Mouse (Mus musculus) thymus, adult 18-20 months (tissue): Measurements from ENCODE around the gene Shroom3.

Experiments
- DNase-seq, 2 experiments: peaks; one replicate each; pipeline ENCODE4 v3.0.0; 2022; ENCODE audit warnings: mixed read lengths in 2 of 2

Gene Shroom3

GRCm38 (mm10) chr5:92937701-92938100 lies 254.5 kb downstream of the Shroom3 start:
- DNase-seq: no peak

DNA sequence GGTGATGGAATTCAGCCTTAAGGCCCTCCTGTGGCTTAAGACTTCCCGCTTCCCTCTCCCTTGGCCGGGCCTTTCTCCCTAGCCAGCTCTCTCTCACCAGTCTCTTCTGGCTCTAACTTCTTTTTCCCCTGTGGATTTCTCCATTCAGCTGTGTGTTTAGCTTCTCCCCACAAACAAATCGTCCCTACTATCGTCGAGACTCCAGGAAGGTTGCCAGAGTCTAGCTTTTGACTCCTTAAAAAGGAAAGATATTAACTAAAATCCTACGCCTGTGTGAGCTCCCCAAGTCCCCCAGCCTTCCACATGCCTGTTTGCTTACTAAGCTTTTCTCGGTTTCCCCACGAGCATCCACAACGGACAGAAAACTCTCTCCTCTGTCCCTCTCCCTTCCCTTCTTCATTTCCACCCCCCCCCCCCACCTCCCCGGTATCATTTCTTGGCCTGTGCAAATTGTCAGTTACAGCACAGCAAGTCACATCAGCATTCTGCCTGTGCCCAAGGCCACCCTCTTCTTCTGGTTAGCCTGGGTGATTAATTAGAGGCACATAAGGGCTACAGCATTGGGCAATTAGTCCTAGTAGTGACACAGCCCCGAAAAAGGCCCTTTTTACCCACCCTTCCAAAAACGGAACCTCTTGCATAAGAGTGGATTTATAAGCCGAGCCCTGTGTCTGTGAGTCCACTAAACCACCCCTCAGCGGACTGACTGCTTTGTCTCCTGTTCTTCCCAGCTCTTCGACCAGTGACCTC lies 256.2 kb downstream of the Shroom3 start:
- no peak for DNase-seq

GRCm38 (mm10) chr5:92942166-92942565 lies 258.9 kb downstream of the Shroom3 start:
- no peak for DNase-seq

DNA sequence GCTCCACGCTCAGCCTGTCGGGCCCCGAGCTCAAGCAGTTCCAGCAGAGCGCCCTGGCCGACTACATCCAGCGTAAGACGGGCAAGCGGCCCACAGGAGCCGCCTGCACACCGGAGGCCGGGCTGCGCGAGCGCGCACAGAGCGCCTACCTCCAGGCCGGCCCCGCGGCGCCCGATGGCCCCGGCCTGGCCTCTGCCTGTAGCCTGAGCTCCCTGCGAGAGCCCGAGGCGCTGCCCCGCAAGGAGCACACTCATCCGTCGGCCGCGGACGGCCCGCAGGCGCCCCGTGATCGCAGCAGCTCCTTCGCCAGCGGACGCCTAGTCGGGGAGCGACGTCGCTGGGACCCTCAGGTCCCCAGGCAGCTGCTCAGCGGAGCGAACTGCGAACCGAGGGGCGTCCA lies 259.3 kb downstream of the Shroom3 start:
- no peak for DNase-seq

- DNase-seq: no peak
These were observed 261.6 kb downstream of the Shroom3 start for GRCm38 (mm10) chr5:92944867-92945266.

DNA sequence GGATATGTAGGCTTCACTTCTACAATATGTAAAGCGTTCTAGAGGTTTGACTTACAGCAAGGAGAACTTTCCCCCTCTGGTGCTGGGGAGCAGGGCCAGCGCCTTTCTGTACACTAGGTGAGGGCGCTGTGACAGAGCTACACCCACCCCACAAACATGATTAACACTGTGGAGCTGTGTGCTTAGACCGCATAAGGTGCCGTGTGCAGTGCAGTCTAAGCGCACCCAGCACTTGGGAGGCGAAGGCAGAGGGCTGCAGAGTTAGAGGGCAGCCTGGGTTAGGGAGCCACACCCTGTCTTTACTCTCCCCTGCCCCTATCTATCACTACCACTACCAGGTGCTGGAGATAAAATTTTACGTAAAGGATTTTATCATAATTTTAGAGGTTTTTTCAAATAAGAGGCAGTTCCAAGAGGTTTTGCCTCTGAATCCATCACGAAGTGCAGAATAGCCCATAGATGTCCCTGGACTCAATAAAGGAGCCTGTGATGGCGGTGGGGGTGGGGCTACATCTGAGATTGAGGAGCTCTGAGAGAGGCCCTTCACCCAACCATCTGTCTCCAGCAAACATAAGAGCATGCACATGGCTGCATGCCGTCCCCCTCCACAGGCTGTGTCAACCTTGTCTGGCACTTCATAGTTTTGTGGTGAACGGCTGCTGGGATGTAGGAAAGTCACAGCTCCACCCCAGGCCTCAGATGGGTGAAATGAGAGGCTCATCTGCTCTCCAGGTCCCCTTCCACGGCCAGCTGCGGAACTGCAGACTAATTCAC lies 265.9 kb downstream of the Shroom3 start:
- no peak for DNase-seq

DNA sequence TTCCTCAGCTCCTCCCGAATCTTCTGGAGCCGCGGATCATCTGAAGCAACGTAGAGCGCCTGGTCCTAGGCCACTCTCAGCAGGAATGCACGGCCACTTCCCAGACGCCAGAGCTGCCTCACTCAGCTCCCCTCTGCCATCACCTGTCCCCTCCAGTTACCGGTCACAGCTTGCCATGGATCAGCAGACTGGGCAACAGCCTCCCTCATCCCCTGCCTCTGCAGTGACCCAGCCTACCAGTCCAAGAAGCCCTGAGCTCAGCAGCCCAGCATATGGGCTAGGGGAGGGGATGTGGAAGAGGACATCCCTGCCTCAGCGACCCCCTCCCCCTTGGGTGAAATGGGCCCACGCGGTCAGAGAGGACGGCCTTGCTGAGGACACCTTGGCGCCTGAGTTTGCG lies 267.3 kb downstream of the Shroom3 start:
- no peak for DNase-seq

GRCm38 (mm10) chr5:92951079-92951478 lies 267.8 kb downstream of the Shroom3 start:
- DNase-seq: no peak

- no peak for DNase-seq
These were observed 270.6 kb downstream of the Shroom3 start for GRCm38 (mm10) chr5:92953865-92954264.

DNA sequence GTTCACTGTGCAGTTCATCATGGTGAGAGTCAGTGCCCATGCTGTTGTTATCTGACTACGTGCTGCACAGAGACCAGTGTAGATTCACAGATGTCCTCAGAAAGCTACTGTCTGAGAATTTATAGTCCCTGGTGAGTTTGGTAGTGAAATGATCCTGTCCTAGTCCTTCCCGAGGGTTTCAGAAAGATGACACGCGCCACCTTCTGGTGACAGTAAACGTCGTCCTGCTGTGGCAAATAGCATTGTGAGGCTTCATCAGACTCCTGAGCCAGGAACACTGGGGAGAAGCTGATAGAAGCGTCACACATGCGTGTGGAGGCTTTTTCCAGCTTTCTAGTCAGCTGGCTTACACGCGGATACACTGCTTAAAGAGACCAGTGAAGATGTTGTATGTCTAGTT lies 271.1 kb downstream of the Shroom3 start:
- no peak for DNase-seq

GRCm38 (mm10) chr5:92954827-92955475 lies 271.7 kb downstream of the Shroom3 start:
- no peak for DNase-seq

- no peak for DNase-seq
These were observed 276.1 kb downstream of the Shroom3 start for GRCm38 (mm10) chr5:92959287-92959686.

- no peak for DNase-seq
These were observed 276.5 kb downstream of the Shroom3 start for GRCm38 (mm10) chr5:92959708-92960107.

DNA sequence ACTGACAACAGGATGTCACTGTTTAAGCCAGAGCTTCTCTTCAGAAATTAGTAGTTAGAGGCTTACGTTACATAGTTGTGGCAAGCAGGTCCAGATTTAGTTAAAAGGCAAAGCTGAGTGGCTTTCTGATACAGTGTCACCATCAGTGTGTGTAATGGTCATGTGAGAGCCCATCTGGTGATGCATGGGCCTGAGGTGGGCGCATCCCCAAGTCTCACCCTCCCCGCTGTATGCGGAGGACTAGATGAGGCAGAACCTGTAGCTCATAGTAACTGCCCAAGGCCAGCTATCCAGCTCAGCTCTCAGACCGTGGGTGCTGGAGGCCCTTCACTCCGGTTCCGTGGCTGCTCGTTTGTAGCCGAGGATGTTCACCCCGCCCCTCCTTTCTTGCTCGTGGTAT lies 278.1 kb downstream of the Shroom3 start:
- DNase-seq: no peak

DNA sequence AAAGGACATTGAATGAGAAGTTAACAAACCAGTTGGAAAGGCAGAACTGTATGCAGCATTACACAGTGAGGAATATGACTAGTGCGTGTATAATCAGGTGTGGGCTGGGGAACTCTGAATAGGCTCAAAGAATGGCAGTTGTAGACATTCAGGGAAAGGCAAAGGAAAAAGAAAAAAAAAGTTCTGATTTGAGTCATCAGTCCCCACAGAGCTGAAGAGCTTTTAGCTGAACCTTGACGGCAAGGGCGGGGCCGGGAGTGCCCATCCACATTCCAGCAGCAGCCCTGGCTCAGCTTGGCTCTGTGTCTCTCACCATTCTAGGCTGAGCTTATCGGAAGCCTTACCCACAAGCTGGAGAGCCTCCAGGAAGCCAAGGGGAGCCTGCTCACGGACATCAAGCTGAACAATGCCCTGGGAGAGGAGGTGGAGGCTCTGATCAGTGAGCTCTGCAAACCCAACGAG lies 278.6 kb downstream of the Shroom3 start:
- DNase-seq: no peak

DNA sequence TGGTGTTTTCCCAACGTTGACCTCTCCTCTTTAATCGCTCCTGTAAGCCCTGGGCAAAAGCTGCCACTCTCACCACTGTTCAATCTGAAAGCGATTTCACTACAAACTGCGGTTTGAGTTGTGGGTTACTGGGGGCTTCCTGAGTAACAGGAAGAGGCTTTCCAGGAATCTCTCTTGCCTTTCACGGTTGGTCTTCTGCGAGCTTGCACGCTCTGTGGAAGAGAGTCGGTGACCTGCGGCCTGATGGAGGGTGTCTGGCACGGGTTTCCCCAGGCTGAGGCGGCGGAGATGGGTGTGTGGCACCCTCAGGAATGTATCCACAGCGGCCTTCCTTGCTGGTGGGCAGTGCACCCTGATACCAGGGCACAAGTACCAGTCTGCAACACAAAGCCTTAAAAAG lies 281.5 kb downstream of the Shroom3 start:
- DNase-seq: no peak

DNA sequence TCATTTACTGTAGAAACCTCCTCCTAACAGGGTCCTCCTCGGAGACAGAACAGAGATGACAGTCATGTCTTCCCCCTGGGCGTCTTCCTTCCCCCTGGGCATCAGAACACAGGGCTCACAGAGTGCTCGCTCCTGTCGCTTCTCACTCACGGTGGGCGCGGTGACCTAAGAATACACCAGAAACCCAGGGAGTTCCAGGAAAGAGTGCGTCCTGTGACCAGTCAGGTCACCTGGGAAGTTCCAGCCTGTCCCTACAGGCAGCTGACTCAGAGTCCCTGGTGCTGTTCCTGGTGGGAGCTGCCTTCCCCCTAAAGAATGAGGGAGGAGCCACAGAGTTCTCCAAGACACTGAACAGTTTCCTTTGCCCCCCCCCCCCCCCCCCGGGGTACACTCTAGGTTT lies 283.9 kb downstream of the Shroom3 start:
- no peak for DNase-seq

GRCm38 (mm10) chr5:92967906-92968305 lies 284.7 kb downstream of the Shroom3 start:
- no peak for DNase-seq

DNA sequence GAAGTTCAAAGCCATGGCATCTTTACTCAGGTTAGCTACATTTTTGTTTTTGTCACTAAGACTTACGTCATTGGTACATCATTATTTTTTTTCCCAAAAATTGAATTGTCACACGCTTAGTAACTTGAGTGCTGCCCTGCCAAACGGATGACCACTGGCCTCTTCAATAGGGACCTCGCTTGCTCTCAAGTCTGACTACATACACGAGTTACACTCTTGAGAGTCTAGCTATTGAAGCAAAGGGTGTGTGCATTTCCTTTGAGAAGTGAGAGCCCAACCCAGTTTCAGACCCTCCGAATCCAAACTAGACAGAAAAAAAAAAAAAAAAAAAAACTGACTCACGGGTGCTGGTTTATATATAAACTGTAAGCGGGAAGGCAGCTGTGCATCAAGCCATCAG lies 286.2 kb downstream of the Shroom3 start:
- DNase-seq: no peak

DNA sequence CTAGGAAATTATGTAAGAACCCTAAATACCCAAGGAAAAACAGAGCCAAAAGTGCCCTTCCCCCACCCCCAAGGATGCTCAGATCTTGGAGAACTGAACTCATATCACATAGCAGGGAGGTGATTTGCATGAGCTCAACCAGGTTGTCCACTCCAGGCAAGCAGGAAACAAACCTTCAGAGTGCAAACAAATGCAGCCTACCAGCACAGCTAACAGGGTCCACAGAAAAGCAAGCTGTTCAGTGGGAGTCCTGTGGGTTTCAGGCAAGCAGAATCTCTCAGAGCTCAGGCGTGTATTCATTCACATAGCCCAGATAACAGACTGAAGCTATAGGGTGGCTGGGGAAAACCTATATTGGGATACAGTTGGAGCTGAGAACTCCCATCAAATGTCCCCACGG lies 286.7 kb downstream of the Shroom3 start:
- DNase-seq: no peak

DNA sequence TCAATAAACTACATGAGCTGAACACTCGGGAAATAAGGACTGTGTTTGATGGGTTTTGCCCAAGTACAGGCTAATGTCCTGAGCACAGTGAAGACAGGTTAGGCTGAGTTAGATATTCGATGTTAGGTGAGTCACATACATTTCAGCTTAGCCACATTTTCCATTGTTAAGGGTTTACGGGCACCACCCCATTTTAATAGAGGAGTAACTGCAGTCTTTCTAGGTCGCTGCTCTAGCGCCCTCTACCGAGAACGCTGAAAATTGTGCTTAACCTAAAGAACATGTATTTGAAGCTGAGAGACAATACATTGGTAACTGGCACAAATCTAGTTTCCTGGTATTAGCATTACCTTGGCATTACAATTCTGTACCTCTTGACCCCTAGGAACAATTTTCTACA lies 287.2 kb downstream of the Shroom3 start:
- no peak for DNase-seq

DNA sequence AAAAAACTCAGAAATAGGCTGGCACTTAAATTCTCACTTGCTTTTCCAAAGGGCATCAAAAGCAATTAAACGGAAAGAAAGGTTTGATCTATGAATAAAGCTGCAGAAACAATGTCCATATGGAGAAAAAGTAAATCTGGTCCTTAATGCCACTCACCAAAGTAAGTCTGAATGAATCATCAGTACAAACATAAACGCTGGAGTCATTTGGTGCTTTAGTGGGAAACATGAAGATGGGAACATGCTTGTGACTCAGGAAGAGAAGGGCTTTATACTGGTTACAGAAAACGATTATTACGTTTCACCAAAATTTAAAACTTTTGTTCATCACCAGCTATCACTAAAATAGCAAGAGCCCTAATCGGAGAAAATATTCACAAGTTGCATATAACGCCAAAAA lies 297.2 kb downstream of the Shroom3 start:
- DNase-seq: no peak

- no peak for DNase-seq
These were observed 297.6 kb downstream of the Shroom3 start for GRCm38 (mm10) chr5:92980862-92981261.

- no peak for DNase-seq
These were observed 299.4 kb downstream of the Shroom3 start for GRCm38 (mm10) chr5:92982673-92983072.
